Mouse (Mus musculus) CH12.LX (cell line): ENCODE data around the gene Ppp1r14d.

Experiments
- CHD1 ChIP-seq: IDR thresholded peaks from 2 replicates; pipeline ENCODE4 v1.6.1; 2012; ENCODE audit warnings: low read depth, low read length, improper control_type of control experiment, inconsistent platforms
- CTCF ChIP-seq, 2 experiments: IDR thresholded peaks in 1 of 2; conservative IDR thresholded peaks in 1 of 2; 2 replicates each; pipeline ENCODE4 v1.5.1; 2011 to 2012; ENCODE audit warnings: low read depth in 2 of 2, low read length in 2 of 2, improper control_type of control experiment in 1 of 2, inconsistent platforms in 1 of 2, mild to moderate bottlenecking in 1 of 2, moderate library complexity in 1 of 2
- ETS1 ChIP-seq: conservative IDR thresholded peaks from 2 replicates; pipeline ENCODE4 v1.6.1; 2012; ENCODE audit warnings: low read depth, mild to moderate bottlenecking, inconsistent platforms, low read length, improper control_type of control experiment, moderate library complexity
- MAFK ChIP-seq: IDR thresholded peaks from 2 replicates; pipeline ENCODE4 v1.6.1; 2011; ENCODE audit warnings: low read length, improper control_type of control experiment; ENCODE audit not compliant: insufficient replicate concordance
- MAZ ChIP-seq: IDR thresholded peaks from 2 replicates; pipeline ENCODE4 v1.6.1; 2012; ENCODE audit warnings: low read depth, mild to moderate bottlenecking, inconsistent platforms, low read length, improper control_type of control experiment, moderate library complexity
- MEF2A ChIP-seq: IDR thresholded peaks from 2 replicates; pipeline ENCODE4 v1.6.1; 2014; ENCODE audit warnings: low read depth, mild to moderate bottlenecking, inconsistent platforms, low read length, improper control_type of control experiment, borderline replicate concordance
- MYC ChIP-seq: IDR thresholded peaks from 2 replicates; pipeline ENCODE4 v1.6.1; 2011; ENCODE audit warnings: low read depth, mild to moderate bottlenecking, improper control_type of control experiment, low read length
- POLR2A ChIP-seq: IDR thresholded peaks from 2 replicates; pipeline ENCODE4 v1.6.1; 2011; ENCODE audit warnings: low read depth, mild to moderate bottlenecking, improper control_type of control experiment, low read length
- RCOR1 ChIP-seq: conservative IDR thresholded peaks from 2 replicates; pipeline ENCODE4 v1.6.1; 2012; ENCODE audit warnings: low read depth, mild to moderate bottlenecking, inconsistent platforms, low read length, improper control_type of control experiment
- TCF12 ChIP-seq: IDR thresholded peaks from 2 replicates; pipeline ENCODE4 v1.6.1; 2014; ENCODE audit warnings: low read depth, mild to moderate bottlenecking, inconsistent platforms, low read length, improper control_type of control experiment
- UBTF ChIP-seq: IDR thresholded peaks from 2 replicates; pipeline ENCODE4 v1.6.1; 2012; ENCODE audit warnings: low read depth, mild to moderate bottlenecking, inconsistent platforms, low read length, improper control_type of control experiment, moderate library complexity
- USF1 ChIP-seq: IDR thresholded peaks from 2 replicates; pipeline ENCODE4 v1.6.1; 2014; ENCODE audit warnings: low read depth, mild to moderate bottlenecking, inconsistent platforms, low read length, improper control_type of control experiment

DNA sequence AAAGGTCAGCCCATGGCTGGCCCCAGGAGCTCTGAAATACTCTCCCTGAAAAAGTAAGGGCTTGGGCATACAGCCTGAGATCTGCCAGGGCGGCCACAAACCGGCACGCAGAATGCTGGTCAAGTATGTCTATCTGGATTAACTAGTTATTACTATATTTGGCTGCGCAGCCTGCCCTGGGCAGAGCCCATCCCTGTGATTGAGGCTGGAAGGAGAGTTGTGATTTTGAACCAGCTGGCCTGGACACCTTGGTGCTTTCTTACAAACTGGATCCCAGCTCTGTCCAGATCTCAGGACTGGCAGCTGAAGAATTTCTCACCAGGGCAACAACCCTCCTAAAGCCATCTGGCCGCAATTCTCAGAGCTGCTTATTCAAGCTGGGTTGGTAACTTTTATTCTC lies 35.6 kb downstream of the Ppp1r14d start:
- no peak for TF ChIP-seq CTCF (conservative IDR thresholded peaks at IDR 0.05 in 1 of 2, IDR thresholded peaks at IDR 0.05 in 1 of 2; ENCODE audit: low read depth in 2 of 2, low read length in 2 of 2)
- no peak for TF ChIP-seq USF1
- TF ChIP-seq CHD1: no peak
- no peak for TF ChIP-seq MYC
- TF ChIP-seq ETS1: no peak
- no peak for TF ChIP-seq MEF2A
- no peak for TF ChIP-seq RCOR1
- no peak for TF ChIP-seq POLR2A
- TF ChIP-seq TCF12: no peak
- TF ChIP-seq MAZ: no peak
- no peak for TF ChIP-seq UBTF
- no peak for TF ChIP-seq MAFK
